Mouse (Mus musculus) megakaryocyte progenitor cell, adult 5-6 weeks (primary cell): ENCODE data around the gene Rgs7bp. TPM values are rescaled to one million over a fixed set of nuclear protein-coding genes. Genes with fewer than 3 reads are reported as not detected.
A peak's percentile ranks its signal among the peaks of the same experiment; 100 is the strongest.
"Not testable (repeated sequence)": the region's sequence is repeated elsewhere in the genome, so short reads cannot be mapped to it uniquely, and the experiment has no call there.

ENCODE experiments used
- ATAC-seq: replicated peaks from 2 replicates; pipeline ENCODE4 v1.8.0; 2016; ENCODE audit warnings: mild to moderate bottlenecking, moderate TSS enrichment, inconsistent platforms; ENCODE audit not compliant: poor library complexity
- total RNA-seq, 2 experiments: library from RNA; stranded (forward) in 1 of 2; stranded (reverse) in 1 of 2; fragments of 157-497, 149-512 nt in 1 of 2; fragments of 200-1000 nt in 1 of 2; gene quantifications; 2 replicates each; pipeline versions ENCODE4 v1.2.3 to v1.2.4; 2015 to 2017

Rgs7bp gene
- total RNA-seq, 2 experiments from 2014 or later, result 0.37 to 0.52 TPM

GRCm38 (mm10) chr13:104939856-104940255 lies 114.9 kb downstream of the Rgs7bp start:
- ATAC-seq, result peak; percentile 80

- ATAC-seq, result no peak
These were observed 115.7 kb downstream of the Rgs7bp start for GRCm38 (mm10) chr13:104938966-104939593.

- ATAC-seq, result peak; percentile 55
These were observed 117.0 kb downstream of the Rgs7bp start for GRCm38 (mm10) chr13:104937759-104938158.

- no peak for ATAC-seq
These were observed 118.1 kb downstream of the Rgs7bp start for GRCm38 (mm10) chr13:104936586-104936985.

- ATAC-seq, result peak; percentile 75
These were observed 122.8 kb downstream of the Rgs7bp start for GRCm38 (mm10) chr13:104931635-104932532.

- ATAC-seq, result no peak
These were observed 123.9 kb downstream of the Rgs7bp start for GRCm38 (mm10) chr13:104930814-104931213.

- peak; percentile 48; the same call in 1 of the 2 replicates for ATAC-seq
These were observed 136.1 kb downstream of the Rgs7bp start for GRCm38 (mm10) chr13:104918663-104919062.

GRCm38 (mm10) chr13:104916771-104917170 lies 138.0 kb downstream of the Rgs7bp start:
- ATAC-seq, result not testable (repeated sequence)

- no peak for ATAC-seq
These were observed 138.6 kb downstream of the Rgs7bp start for GRCm38 (mm10) chr13:104916106-104916505.

- ATAC-seq, result no peak
These were observed 140.3 kb downstream of the Rgs7bp start for GRCm38 (mm10) chr13:104914288-104914895.

GRCm38 (mm10) chr13:104911626-104912025 lies 143.1 kb downstream of the Rgs7bp start:
- ATAC-seq, result not testable (repeated sequence)

- not testable (repeated sequence) for ATAC-seq
These were observed 143.7 kb downstream of the Rgs7bp start for GRCm38 (mm10) chr13:104911006-104911405.

GRCm38 (mm10) chr13:104908691-104909090 lies 146.0 kb downstream of the Rgs7bp start:
- ATAC-seq, result no peak

Other genes starting within 250 kb of the Rgs7bp start
- 36.3 and 54.8 TPM in 2 replicates for gene Cwc27, start 237.8 kb downstream of the Rgs7bp start, total RNA-seq (2015)
- gene Cwc27, start 237.8 kb downstream of the Rgs7bp start, total RNA-seq (2017), result 52.4 and 64.9 TPM in 2 replicates
- not detected in 2 replicates for gene Shisal2b, start 191.0 kb downstream of the Rgs7bp start, total RNA-seq (2015)
- gene Shisal2b, start 191.0 kb downstream of the Rgs7bp start, total RNA-seq (2017), result not detected in 2 replicates
- gene 4933425L06Rik, start 27.2 kb upstream of the Rgs7bp start, total RNA-seq (2015), result not detected in 2 replicates
- not detected in 2 replicates for gene 4933425L06Rik, start 27.2 kb upstream of the Rgs7bp start, total RNA-seq (2017)
- 3.2 and 3.9 TPM in 2 replicates for gene Rnf180, start 239.9 kb upstream of the Rgs7bp start, total RNA-seq (2015)
- 1.8 and 2.0 TPM in 2 replicates for gene Rnf180, start 239.9 kb upstream of the Rgs7bp start, total RNA-seq (2017)